Mouse (Mus musculus) heart, embryonic 11.5 days (tissue): ENCODE results near the gene Frmd8. TPM values are rescaled to one million over a fixed set of nuclear protein-coding genes. Genes with fewer than 3 reads are reported as not detected.
A peak's percentile ranks its signal among the peaks of the same experiment; 100 is the strongest.

Source experiments
- ATAC-seq: fragments of 200-750 bp; cut with Nextera tagmentation; replicated peaks from 2 replicates; pipeline ENCODE4 v1.8.0; 2017; ENCODE audit warnings: moderate library complexity; ENCODE audit not compliant: insufficient number of reproducible peaks, low FRiP score, low TSS enrichment
- H3K27ac ChIP-seq: fragments of 300-500 bp; sonication (generic); 2 replicates; pipeline ENCODE4 v1.5.1; 2014; ENCODE audit warnings: mild to moderate bottlenecking, low read depth, low read length
- H3K27me3 ChIP-seq: fragments of 300-500 bp; sonication (generic); 2 replicates; pipeline ENCODE4 v1.6.1; 2014; ENCODE audit warnings: mild to moderate bottlenecking, low read length, mixed read lengths; ENCODE audit not compliant: control insufficient read depth, insufficient read depth
- H3K36me3 ChIP-seq: fragments of 300-500 bp; sonication (generic); 2 replicates; pipeline ENCODE4 v1.6.1; 2014; ENCODE audit warnings: mild to moderate bottlenecking, low read length, moderate library complexity, mixed read lengths; ENCODE audit not compliant: control insufficient read depth, insufficient read depth
- H3K4me1 ChIP-seq: fragments of 300-500 bp; sonication (generic); 2 replicates; pipeline ENCODE4 v1.6.1; 2014; ENCODE audit warnings: low read length; ENCODE audit not compliant: control insufficient read depth, insufficient read depth
- H3K4me2 ChIP-seq: fragments of 300-500 bp; sonication (generic); 2 replicates; pipeline ENCODE4 v1.6.1; 2014; ENCODE audit warnings: mild to moderate bottlenecking, moderate library complexity
- H3K4me3 ChIP-seq: fragments of 300-500 bp; sonication (generic); 2 replicates; pipeline ENCODE4 v1.5.1; 2014; ENCODE audit warnings: low read depth, low read length
- H3K9ac ChIP-seq: fragments of 300-500 bp; sonication (generic); 2 replicates; pipeline ENCODE4 v1.6.1; 2014; ENCODE audit warnings: mild to moderate bottlenecking, low read depth, low read length, moderate library complexity
- H3K9me3 ChIP-seq: fragments of 300-500 bp; sonication (generic); replicated peaks from 2 replicates; pipeline ENCODE4 v1.6.1; 2016; ENCODE audit warnings: low read length; ENCODE audit not compliant: control insufficient read depth
- WGBS: fragments of 180-500 bp; shearing (Covaris S2); extraction: QIAGEN DNeasy Blood & Tissue Kit; methylation state at CpG from one replicate; pipeline ENCODE4 v1.1.7; 2014; ENCODE audit not compliant: insufficient replicate concordance; 5-methylcytosine and 5-hydroxymethylcytosine counted together
- polyA plus RNA-seq: library from polyadenylated mRNA; unstranded; fragments of >200 nt; fragmentation: Nextera tagmentation; extraction: Ambion mirVana; gene quantifications from 2 replicates; pipeline ENCODE4 v1.2.1, GENCODE M21; 2014

The Frmd8 gene
- polyA plus RNA-seq, 1 experiment from 2014 or later, result 15.4 TPM

DNA sequence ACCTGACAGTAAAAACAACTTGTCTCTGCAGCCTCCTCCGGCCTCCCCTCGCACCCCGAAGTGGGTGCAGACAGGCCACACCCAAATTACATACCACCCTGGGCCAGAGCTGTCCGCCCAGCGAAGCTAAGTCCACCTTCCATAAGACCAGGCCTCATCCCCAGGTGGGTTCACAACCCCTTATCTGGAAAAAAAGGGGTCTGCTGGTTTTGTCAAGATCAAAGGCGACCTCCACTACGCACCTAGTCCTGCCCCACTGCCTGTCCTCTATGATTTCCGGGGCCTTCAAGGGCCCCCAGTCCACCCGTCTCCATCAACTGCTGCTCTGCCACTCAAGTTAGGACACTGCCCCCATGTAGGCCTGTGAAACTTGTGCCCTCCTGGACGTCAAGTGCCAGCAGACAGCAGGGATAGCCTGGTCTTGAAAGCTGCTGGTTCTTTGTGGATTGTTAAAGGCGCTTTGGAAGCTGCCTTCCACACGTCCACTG, 30.2 kb downstream of the Frmd8 start:
- WGBS, result 63% methylated on average over 12 of the region's 12 CpGs
- no peak for ATAC-seq
- Histone ChIP-seq H3K9ac (peak overlapping the region; percentile 73), H3K4me3 (peak overlapping the region; percentile 40), H3K4me1 (peaks cover 79% of the 10 kb centered on the region), H3K27me3 (no peaks in the 10 kb centered on the region), H3K27ac (peak overlapping the region; percentile 97), H3K36me3 (no peaks in the 10 kb centered on the region), H3K4me2 (peak overlapping the region; percentile 63), H3K9me3 (no peaks in the 10 kb centered on the region)

DNA sequence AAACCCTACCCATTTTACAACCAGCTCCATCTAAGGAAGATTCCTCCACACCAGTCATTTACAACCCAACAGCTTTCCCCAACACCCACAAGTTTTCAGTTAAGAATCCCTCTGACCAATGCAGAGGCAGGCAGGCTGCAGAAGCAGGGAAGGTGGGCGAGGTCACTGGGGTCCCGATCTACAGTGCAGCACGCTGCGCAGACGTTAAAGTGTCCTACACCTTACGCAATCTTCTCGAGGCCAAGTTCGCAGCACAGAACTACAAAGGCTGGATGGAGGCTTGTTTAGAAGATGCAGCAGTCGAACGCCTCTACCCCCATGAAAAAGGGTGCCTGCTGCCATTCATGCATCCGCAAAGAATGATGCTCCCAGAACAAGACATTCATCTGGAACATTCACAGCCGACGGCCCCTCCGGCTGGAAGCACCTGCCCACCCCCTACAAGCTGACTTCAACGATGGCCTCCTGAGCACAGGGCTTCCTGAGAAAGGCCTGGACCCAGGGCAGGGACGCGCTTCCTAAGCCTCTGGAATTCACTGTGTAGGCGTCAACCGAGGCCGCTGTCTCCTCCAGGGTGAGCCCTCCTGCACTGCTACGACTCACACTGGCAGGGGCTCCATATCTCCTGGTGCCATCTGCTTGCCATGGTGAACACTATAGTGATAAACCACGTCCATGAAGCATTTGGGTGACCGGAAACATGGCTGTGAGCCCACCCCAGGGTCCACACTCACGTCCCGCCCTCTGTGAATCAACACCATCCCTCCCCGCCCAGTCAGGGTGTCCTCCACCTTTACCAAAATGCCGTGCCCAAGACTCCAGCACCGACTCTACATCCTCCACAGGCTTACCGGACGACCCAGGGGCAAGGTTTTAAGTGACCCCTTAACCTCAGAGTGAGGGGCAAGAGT, 31.0 kb downstream of the Frmd8 start:
- Histone ChIP-seq H3K4me2 (peak overlapping the region; percentile 63), H3K9me3 (no peaks in the 10 kb centered on the region), H3K4me3 (peak overlapping the region; percentile 40), H3K4me1 (peaks cover 71% of the 10 kb centered on the region), H3K36me3 (no peaks in the 10 kb centered on the region), H3K27me3 (no peaks in the 10 kb centered on the region), H3K27ac (peak overlapping the region; percentile 97; the same call in 1 of the 2 replicates), H3K9ac (peak overlapping the region; percentile 73)
- no peak for ATAC-seq
- 76% methylated on average over 30 of the region's 30 CpGs for WGBS

DNA sequence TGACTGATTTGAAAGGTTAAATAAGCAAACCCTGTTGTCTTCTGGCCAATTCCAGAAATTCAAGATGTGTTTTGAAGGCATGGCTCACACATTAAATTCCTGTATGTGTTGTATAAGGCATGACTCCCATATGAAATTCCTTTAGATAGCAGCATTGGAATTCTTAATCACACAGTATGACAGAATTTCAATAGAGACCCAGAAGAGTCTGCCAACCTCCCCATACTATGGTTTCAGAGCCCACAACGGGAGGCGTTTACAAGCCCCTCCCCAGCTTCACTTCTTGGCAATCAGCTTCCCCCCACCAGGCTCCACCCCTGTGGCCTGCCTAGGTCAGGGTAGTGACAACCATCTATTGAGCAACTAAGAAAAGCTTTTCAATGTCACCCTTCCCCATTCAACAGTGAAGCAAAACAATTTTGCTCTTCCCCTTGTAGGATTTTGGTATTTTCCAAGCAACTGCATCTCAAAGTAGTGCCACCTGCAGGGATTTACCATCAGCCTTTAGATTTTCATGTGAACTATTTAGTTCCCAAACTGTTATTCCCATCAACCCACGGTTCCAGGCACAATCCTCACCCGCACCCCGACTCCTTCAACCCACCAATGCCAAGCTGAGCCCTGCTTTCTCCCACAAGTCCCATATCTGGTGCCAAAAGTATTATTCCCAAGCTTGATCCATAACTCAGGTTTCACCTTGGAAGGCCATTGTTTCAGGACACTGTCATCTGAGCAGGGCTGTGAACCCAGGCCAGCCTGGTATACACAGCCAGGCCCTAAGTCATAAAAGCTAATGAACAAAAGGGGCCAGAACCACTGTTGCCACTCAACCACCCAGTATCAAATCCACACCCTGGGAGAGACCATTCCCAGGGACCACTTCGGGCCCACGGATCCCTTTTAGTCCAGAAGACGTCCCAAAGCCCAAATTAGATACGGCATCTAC, 32.0 kb downstream of the Frmd8 start:
- peaks cover 61% of the 10 kb centered on the region for H3K4me1 ChIP-seq
- H3K36me3 ChIP-seq, result no peaks in the 10 kb centered on the region
- peak overlapping the region; percentile 40 for H3K4me3 ChIP-seq
- H3K27ac ChIP-seq, result peak overlapping the region; percentile 69; the same call in 1 of the 2 replicates
- peak overlapping the region; percentile 63 for H3K4me2 ChIP-seq
- no peak for ATAC-seq
- 69% methylated on average over 9 of the region's 9 CpGs for WGBS
- 0 out of 2 replicates have a peak overlapping the region, but pooled peaks have one; percentile 73 for H3K9ac ChIP-seq
- no peaks in the 10 kb centered on the region for H3K9me3 ChIP-seq
- H3K27me3 ChIP-seq, result no peaks in the 10 kb centered on the region

DNA sequence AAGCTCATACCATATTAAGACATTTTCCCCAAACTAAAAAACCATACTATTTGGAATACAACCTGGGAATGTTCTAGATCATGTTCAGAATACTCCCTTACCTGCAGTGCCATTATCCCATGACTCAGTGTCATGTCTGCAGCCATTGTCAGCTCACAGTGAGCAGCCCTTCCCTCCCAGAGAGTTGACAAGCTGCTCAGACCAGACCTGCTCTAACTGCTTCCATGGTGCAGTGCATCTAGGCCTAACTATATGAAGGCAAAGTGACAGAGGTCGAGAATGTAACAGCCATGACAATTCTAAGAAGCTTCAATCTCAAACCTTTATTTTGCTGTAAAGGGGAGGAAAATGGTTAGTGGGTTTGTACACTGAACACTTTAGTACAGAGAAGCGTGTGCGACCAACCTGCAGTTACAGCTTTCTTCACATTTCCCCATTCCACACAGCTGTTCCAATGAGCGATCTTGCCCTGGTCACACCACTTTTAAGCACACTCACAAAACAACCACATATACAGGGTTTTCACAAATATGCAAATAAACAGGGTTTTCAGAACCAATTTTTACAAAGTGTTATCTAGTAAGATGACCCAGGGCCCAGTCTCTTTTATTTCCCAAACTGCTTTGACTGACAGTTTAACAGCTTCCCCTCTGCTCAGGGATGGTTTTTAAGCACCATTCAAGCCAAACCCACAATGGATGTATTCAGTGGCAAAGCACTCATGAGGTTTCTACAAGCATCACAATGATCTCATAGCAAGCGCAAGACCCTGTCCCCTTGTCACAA, 32.9 kb downstream of the Frmd8 start:
- Histone ChIP-seq H3K27me3 (no peaks in the 10 kb centered on the region), H3K36me3 (no peaks in the 10 kb centered on the region), H3K4me1 (peaks cover 52% of the 10 kb centered on the region), H3K9ac (peak overlapping the region; percentile 46; the same call in 1 of the 2 replicates), H3K4me3 (no peak overlapping the region), H3K9me3 (no peaks in the 10 kb centered on the region), H3K27ac (peak overlapping the region; percentile 69), H3K4me2 (peak overlapping the region; percentile 63)
- 76% methylated on average over 5 of the region's 5 CpGs for WGBS
- ATAC-seq, result no peak

DNA sequence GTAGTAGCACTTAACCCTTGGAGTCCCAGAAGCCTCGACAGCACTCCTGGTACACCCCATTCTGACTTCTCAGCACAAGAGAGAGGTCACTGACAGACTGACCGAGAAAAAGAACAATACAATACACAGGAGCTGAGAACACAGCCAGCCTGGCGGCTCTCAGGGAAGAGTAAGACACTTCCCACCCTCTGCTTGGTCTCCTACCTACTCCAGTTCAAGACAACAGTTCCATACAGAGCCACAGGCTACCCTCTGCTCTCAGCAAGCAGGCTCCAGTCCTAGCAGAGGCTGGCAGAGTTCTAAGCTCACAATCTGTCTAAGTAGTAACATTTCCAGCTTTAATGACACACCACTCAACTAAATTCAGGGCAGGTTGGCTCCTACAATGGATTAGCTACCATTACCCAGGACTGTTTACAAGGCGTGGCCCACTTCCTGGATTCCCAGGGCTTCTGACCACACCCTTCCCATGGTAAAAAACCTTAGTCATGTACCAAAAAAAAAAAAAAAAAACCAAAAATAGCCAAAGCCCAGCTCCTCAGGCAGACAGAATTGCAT, 33.6 kb downstream of the Frmd8 start:
- Histone ChIP-seq H3K36me3 (no peaks in the 10 kb centered on the region), H3K9ac (peak overlapping the region; percentile 56), H3K9me3 (no peaks in the 10 kb centered on the region), H3K4me1 (peaks cover 49% of the 10 kb centered on the region), H3K4me3 (no peak overlapping the region), H3K4me2 (peak overlapping the region; percentile 63), H3K27ac (peak overlapping the region; percentile 69; the same call in 1 of the 2 replicates), H3K27me3 (no peaks in the 10 kb centered on the region)
- 55% methylated on average over 4 of the region's 4 CpGs for WGBS
- no peak for ATAC-seq

DNA sequence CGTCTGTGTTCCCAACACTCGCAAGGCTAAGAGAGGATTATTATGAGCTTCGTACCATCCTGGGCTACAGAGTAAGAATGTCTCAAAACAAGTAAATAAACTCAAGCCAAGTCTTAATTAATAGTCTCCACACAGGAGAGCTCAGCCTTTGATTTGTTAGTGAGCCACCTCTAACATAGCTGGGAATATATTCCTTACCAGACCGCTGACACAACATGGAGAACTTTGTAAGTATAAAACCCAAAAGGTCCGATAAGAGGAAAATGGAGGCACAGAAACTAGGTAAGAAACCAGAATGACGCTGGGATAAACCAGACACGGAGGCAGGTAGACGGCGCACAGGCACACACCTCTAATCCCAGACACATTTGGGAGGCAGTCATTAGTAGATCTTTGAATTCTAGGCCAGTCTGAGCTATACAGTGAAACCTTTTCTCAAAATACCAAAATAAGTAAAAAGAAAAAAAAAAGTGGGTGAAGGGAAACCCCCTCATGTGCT, 34.1 kb downstream of the Frmd8 start:
- H3K9me3 ChIP-seq, result no peaks in the 10 kb centered on the region
- 0 out of 2 replicates have a peak overlapping the region, but pooled peaks have one; percentile 22 for H3K27ac ChIP-seq
- 85% methylated on average over 9 of the region's 9 CpGs for WGBS
- no peaks in the 10 kb centered on the region for H3K36me3 ChIP-seq
- H3K4me2 ChIP-seq, result peak overlapping the region; percentile 46; the same call in 1 of the 2 replicates
- H3K27me3 ChIP-seq, result no peaks in the 10 kb centered on the region
- H3K9ac ChIP-seq, result peak overlapping the region; percentile 56; the same call in 1 of the 2 replicates
- no peak overlapping the region for H3K4me3 ChIP-seq
- H3K4me1 ChIP-seq, result peaks cover 48% of the 10 kb centered on the region
- ATAC-seq, result no peak

DNA sequence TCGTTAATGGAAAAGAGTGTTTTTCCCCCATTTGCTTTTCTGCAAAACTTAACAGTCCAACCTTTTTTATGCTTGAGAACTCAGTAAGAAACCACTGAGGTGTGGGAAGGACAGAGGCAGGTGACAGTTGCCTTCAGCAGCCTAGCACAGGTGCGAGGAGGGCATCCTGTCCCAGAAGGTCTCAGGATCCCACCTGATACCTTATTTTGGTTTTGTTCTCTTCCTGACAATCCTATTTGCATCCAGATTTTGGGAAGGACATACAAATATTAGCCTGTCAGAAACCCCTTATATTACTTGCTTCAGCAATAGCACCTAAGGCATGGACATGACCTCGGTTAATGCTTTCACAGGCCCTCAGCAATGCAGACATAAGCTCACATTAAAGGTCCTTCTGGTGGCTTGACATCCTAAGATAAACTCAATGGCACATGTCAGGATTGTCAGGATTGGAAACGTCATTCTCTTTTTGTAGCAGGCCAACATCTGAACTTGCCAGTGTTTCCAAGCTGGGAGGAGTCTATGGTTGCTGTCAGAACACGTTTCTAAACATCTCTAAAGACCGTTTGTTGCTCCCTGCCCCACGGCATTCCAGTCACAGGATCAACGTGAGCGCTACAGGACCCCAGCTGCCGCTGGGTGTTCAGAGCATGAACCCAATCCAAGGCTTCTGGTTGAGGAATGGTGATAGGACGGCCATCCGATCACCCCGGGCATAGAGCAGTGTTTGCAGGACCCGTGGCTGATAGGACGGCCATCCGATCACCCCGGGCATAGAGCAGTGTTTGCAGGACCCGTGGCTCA, 34.8 kb downstream of the Frmd8 start:
- 71% methylated on average over 18 of the region's 18 CpGs for WGBS
- H3K27ac ChIP-seq, result no peak overlapping the region

More for the DNA sequence above, 34.8 kb downstream of the Frmd8 start:
- Histone ChIP-seq H3K9me3 (no peaks in the 10 kb centered on the region), H3K4me3 (no peak overlapping the region), H3K36me3 (no peaks in the 10 kb centered on the region), H3K4me2 (no peak overlapping the region), H3K9ac (no peak overlapping the region), H3K27me3 (no peaks in the 10 kb centered on the region), H3K4me1 (peaks cover 44% of the 10 kb centered on the region)
- no peak for ATAC-seq
